Mouse (Mus musculus) kidney, postnatal 0 days (tissue): ENCODE results near the gene Hsph1. TPM values are rescaled to one million over a fixed set of nuclear protein-coding genes. Genes with fewer than 3 reads are reported as not detected.

Source experiments
- ATAC-seq: fragments of 200-750 bp; cut with Nextera tagmentation; replicated peaks from 2 replicates; pipeline ENCODE4 v1.8.0; 2017; ENCODE audit warnings: low read depth, moderate number of reproducible peaks, moderate TSS enrichment, moderate library complexity; ENCODE audit not compliant: low FRiP score
- DNase-seq: peaks from one replicate; pipeline ENCODE4 v3.0.0-alpha.2; 2016; ENCODE audit warnings: low spot score
- H3K27ac ChIP-seq: fragments of 300-500 bp; sonication (generic); 2 replicates; pipeline ENCODE4 v1.5.1; 2014; ENCODE audit warnings: mild to moderate bottlenecking
- H3K27me3 ChIP-seq: fragments of 300-500 bp; sonication (generic); 2 replicates; pipeline ENCODE4 v1.6.1; 2014; ENCODE audit warnings: low read length, mixed read lengths; ENCODE audit not compliant: insufficient read depth
- H3K36me3 ChIP-seq: fragments of 300-500 bp; sonication (generic); 2 replicates; pipeline ENCODE4 v1.6.1; 2014; ENCODE audit warnings: low read length, mixed read lengths; ENCODE audit not compliant: insufficient read depth
- H3K4me1 ChIP-seq: fragments of 300-500 bp; sonication (generic); replicated peaks from 2 replicates; pipeline ENCODE4 v1.6.1; 2014; ENCODE audit warnings: antibody characterized with exemption, low read length, mixed read lengths; ENCODE audit not compliant: insufficient read depth
- H3K4me2 ChIP-seq: fragments of 300-500 bp; sonication (generic); 2 replicates; pipeline ENCODE4 v1.6.1; 2014; ENCODE audit warnings: mild to moderate bottlenecking, low read length, moderate library complexity, mixed read lengths
- H3K4me3 ChIP-seq: fragments of 300-500 bp; sonication (generic); replicated peaks from 2 replicates; pipeline ENCODE4 v1.5.1; 2014; ENCODE audit warnings: low read depth, low read length
- H3K9ac ChIP-seq: fragments of 300-500 bp; sonication (generic); 2 replicates; pipeline ENCODE4 v1.6.1; 2014; ENCODE audit warnings: low read depth, low read length
- H3K9me3 ChIP-seq: fragments of 300-500 bp; sonication (generic); replicated peaks from 2 replicates; pipeline ENCODE4 v1.6.1; 2016; ENCODE audit warnings: low read length, inconsistent platforms, mixed read lengths
- CTCF ChIP-seq: IDR thresholded peaks from 2 replicates; pipeline ENCODE4 v1.5.1; 2016; ENCODE audit warnings: antibody characterized with exemption, low read depth, mild to moderate bottlenecking, moderate library complexity
- WGBS: fragments of 180-500 bp; shearing (Covaris S2); extraction: QIAGEN DNeasy Blood & Tissue Kit; methylation state at CpG from one replicate; pipeline ENCODE4 v1.1.7; 2014; 5-methylcytosine and 5-hydroxymethylcytosine counted together
- polyA plus RNA-seq: library from polyadenylated mRNA; unstranded; fragments of >200 nt; fragmentation: Nextera tagmentation; extraction: Ambion mirVana; gene quantifications from 2 replicates; pipeline ENCODE4 v1.2.1, GENCODE M21; 2015

The Hsph1 gene
- polyA plus RNA-seq, result 25.0 and 27.4 TPM in 2 replicates

DNA sequence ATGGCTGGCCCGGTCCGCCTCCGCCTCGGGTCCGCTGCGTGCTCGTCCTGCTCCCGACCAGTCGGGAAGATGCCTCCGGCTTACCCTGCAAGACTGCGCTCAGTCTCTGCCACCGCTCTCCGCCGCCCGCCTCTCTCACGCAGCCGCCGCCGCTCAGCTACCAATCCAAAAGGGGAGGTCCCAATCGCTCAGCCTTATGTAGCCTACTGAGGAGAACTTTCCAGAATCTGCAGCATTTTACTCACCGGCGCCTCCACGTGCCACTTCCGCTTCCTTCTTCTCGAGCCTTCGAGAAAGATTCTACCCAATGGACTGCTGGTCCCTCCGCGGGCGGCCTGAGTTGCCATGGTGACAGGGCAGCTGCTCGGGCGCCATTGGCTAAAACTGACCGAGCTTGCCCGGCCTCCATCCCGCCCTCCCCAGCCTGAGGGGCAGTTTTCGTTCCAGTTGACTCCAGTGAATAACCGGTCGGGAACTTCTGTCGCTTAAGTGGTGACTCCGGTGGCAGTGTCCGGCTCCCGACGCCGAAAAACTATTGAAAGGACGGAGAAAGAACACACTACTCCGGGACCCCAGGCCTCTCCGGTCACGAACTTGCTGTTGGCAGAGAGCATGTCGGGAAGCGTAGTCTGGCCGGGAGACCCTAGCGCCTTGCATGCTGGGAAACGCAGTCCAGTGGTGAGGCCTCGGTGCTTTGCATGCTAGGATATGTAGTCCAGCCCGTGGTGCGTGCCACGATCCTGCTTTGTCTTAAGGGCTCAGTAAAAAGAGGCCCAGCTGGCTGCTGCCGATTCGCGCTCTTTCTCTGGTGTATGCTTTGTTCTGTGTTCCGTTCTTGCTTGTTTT, at the start of gene Hsph1:
Gene Hsph1 (minus strand): TSS at position 302 of the 846 bp plus-strand sequence.
- ATAC-seq (peak; percentile 99), DNase-seq (peak; percentile 100)
- Histone ChIP-seq H3K27me3 (no peaks in the 10 kb centered on the region), H3K4me1 (0 out of 2 replicates have a peak, but pooled peaks cover 3% of the 10 kb centered on the region), H3K4me2 (peak within 1 kb of the TSS; percentile 76), H3K27ac (peak within 1 kb of the TSS; percentile 75), H3K4me3 (peak within 1 kb of the TSS; percentile 64), H3K36me3 (peaks cover 11% of the 10 kb centered on the region; the same call in 1 of the 2 replicates), H3K9ac (peak within 1 kb of the TSS; percentile 57), H3K9me3 (no peaks in the 10 kb centered on the region)
- under 1% methylated on average over 60 of the region's 60 CpGs for WGBS
- TF ChIP-seq CTCF, result peak; percentile 33; the same call in 1 of the 2 replicates

DNA sequence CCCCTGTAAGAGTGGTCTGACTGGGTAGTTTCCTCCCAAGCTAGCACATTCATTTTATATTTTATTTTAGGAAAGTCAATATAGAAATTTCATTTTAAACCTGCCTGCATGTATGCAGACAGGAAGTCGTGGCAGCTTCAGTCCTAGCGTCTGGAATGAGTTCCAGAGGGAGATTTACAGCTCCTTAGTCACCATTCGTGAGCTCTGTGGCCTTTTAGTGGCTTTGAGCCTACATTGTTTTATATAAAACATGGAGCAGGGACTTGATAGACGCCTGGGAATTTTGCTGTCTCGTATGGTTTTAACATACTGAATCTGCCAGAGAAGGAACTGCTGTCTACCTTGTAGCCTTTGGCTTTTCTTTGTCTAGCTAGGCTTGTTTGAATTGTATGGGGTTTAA, 44.8 kb upstream of the Hsph1 start:
- H3K27ac ChIP-seq, result no peak overlapping the region
- TF ChIP-seq CTCF, result no peak
- peaks cover 11% of the 10 kb centered on the region for H3K4me1 ChIP-seq
- no peak overlapping the region for H3K4me2 ChIP-seq
- no peaks in the 10 kb centered on the region for H3K9me3 ChIP-seq
- WGBS, result 37% methylated on average over 5 of the region's 5 CpGs
- no peaks in the 10 kb centered on the region for H3K27me3 ChIP-seq
- DNase-seq (peak; percentile 52), ATAC-seq (no peak)
- no peak overlapping the region for H3K4me3 ChIP-seq
- H3K9ac ChIP-seq, result no peak overlapping the region
- no peaks in the 10 kb centered on the region for H3K36me3 ChIP-seq

DNA sequence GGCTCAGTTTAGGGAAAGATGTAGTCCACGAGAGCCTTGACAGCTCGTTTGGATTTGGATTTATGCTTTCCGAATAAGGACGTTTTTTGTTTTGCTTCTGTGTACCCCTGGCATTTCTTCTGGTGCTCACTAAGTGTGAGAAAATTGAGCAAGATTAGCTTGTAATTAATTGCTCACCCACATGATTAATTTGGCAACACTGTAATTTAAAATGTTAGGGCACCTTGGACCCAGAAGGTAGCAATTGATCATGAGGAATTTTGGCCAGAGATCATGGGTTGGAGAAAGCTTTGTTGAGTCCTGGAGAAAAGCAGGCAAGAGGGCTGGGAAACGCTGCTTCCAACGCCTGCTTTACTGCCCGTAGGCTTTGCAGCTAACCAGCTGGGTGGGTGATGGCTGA, 43.7 kb upstream of the Hsph1 start:
- no peaks in the 10 kb centered on the region for H3K27me3 ChIP-seq
- H3K4me2 ChIP-seq, result no peak overlapping the region
- no peak for ATAC-seq
- peaks cover 11% of the 10 kb centered on the region for H3K4me1 ChIP-seq
- peak; percentile 22 for DNase-seq
- no peak overlapping the region for H3K27ac ChIP-seq
- TF ChIP-seq CTCF, result no peak
- no peaks in the 10 kb centered on the region for H3K9me3 ChIP-seq
- no peak overlapping the region for H3K9ac ChIP-seq
- H3K4me3 ChIP-seq, result no peak overlapping the region
- WGBS, result 42% methylated on average over 7 of the region's 7 CpGs
- no peaks in the 10 kb centered on the region for H3K36me3 ChIP-seq

DNA sequence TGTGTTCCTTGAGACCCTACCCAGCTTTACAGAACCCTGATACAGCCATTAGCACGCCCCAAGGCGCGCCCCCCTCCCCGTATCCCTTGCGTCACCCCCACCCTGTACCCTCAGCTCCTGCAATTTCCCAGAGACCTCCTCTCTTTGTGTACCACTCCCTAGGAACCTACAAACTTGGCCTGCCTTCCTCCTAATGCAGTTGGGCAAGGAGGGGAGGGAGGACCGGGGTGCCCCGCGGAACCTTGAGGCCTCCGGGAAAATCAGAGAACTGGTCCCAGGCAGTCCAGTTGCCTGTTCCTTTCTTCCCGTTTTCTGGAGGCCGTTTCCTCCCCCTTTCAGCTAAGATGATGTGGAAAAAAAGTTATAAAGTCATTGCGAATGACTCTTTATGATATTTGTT, 43.2 kb upstream of the Hsph1 start:
- no peaks in the 10 kb centered on the region for H3K36me3 ChIP-seq
- ATAC-seq, result no peak
- peaks cover 11% of the 10 kb centered on the region for H3K4me1 ChIP-seq
- peak overlapping the region; percentile 91 for H3K4me2 ChIP-seq
- no peaks in the 10 kb centered on the region for H3K27me3 ChIP-seq
- no peak overlapping the region for H3K27ac ChIP-seq
- peak overlapping the region; percentile 86; the same call in 1 of the 2 replicates for H3K9ac ChIP-seq
- no peaks in the 10 kb centered on the region for H3K9me3 ChIP-seq
- no peak for TF ChIP-seq CTCF
- peak overlapping the region; percentile 80 for H3K4me3 ChIP-seq
- peak; percentile 19 for DNase-seq
- 10% methylated on average over 12 of the region's 12 CpGs for WGBS

DNA sequence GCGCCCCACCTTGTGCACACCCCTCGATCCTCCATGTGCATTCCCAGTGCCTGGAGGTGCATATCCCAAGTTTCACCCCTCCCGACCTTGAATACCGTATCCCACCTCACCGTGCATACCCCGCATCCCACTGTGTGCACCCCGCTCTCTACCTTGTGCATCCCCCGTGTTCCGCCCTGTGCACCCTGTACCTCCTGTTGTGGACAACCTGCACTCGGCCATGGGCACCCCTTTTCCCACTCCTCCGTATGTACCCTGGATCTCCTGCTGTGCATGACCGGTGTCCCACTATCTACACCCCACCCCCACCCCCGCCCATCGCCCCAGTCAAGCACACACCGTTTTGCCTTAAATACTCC, 42.8 kb upstream of the Hsph1 start:
- peak overlapping the region; percentile 80 for H3K4me3 ChIP-seq
- H3K4me1 ChIP-seq, result peaks cover 11% of the 10 kb centered on the region
- H3K36me3 ChIP-seq, result no peaks in the 10 kb centered on the region
- peak overlapping the region; percentile 86 for H3K9ac ChIP-seq
- WGBS, result 5% methylated on average over 15 of the region's 15 CpGs
- H3K27ac ChIP-seq, result no peak overlapping the region
- peak; percentile 29 for ATAC-seq
- H3K27me3 ChIP-seq, result no peaks in the 10 kb centered on the region
- no peak for DNase-seq
- TF ChIP-seq CTCF, result no peak
- peak overlapping the region; percentile 91 for H3K4me2 ChIP-seq
- no peaks in the 10 kb centered on the region for H3K9me3 ChIP-seq

DNA sequence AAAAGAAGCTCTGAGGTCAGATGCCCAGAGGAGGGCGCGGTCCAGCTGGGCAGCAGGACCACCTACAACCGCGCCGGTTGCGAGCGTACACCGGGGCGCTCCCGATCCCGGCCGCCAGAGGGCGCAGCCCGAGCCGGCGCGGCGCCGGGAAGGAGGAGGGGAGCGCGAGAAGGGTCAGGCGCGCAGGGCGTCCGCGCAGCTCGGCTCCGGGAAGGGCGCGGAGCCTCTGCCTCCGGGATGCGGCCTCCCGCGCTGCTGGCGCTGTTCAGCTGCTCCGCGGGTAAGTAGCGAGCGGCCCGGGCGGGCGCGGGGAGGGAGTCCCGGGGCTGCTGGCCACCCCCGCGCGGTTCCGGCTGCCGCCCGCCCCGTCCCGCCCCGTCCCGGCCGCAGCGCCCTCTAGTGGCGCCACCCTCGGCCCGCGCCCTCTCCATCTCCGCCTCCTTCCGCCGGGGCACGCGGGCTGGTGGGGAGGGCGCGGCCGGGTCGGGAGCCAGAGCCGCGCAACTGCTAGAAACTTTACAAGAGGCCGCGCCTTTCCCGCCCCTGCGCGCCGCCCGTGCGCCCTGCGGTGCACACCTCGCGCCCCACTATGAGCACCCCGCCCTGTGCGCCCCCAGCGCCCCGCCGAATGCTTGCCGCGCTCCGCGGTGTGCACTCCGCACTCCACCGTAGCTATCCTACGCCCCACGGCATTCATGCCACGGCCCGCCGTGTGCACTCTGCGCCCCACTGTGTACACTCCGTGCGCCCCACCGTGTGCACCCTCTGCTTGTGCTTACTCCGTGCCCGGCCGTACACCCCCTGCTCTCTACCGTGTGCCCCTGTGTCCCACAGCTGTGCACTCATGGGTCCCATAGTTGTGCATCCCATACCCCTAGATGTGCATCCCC, 42.2 kb upstream of the Hsph1 start, which contains the start of gene B3glct:
Gene B3glct (plus strand): TSS at position 131 of the 890 bp plus-strand sequence.
- peak; percentile 82 for TF ChIP-seq CTCF
- Histone ChIP-seq H3K27ac (peak within 1 kb of the TSS; percentile 88), H3K4me2 (peak within 1 kb of the TSS; percentile 91), H3K27me3 (no peaks in the 10 kb centered on the region), H3K9me3 (no peaks in the 10 kb centered on the region), H3K4me1 (peaks cover 11% of the 10 kb centered on the region), H3K9ac (peak within 1 kb of the TSS; percentile 86), H3K4me3 (peak within 1 kb of the TSS; percentile 80), H3K36me3 (no peaks in the 10 kb centered on the region)
- DNase-seq (peak; percentile 84), ATAC-seq (peak; percentile 93)
- WGBS, result 1% methylated on average over 64 of the region's 106 CpGs
